Mouse (Mus musculus): ENCODE results near the gene Rnf8.
A peak's percentile ranks its signal among the peaks of the same experiment; 100 is the strongest.

The Rnf8 gene

GRCm38 (mm10) chr17:29627285-29627684 is 12.7 kb downstream of the Rnf8 start:
- no peak for DNase-seq (ENCODE audit: low spot score in 2 of 2)

GRCm38 (mm10) chr17:29628946-29629345 is 14.4 kb downstream of the Rnf8 start:
- DNase-seq (ENCODE audit: low spot score in 2 of 2) = no peak

- no peak for DNase-seq (ENCODE audit: low spot score in 2 of 2)
These were observed 15.0 kb downstream of the Rnf8 start for GRCm38 (mm10) chr17:29629620-29630019.

GRCm38 (mm10) chr17:29632312-29632711 is 17.7 kb downstream of the Rnf8 start:
- no peak for DNase-seq (ENCODE audit: low spot score in 2 of 2)

GRCm38 (mm10) chr17:29635492-29635891 is 20.9 kb downstream of the Rnf8 start:
- DNase-seq (ENCODE audit: low spot score in 2 of 2) = no peak

GRCm38 (mm10) chr17:29636118-29636517 is 21.5 kb downstream of the Rnf8 start:
- no peak for DNase-seq (ENCODE audit: low spot score in 2 of 2)

- DNase-seq (ENCODE audit: low spot score in 2 of 2) = no peak
These were observed 22.8 kb downstream of the Rnf8 start for GRCm38 (mm10) chr17:29637377-29637776.

GRCm38 (mm10) chr17:29637895-29638294 is 23.3 kb downstream of the Rnf8 start:
- no peak for DNase-seq (ENCODE audit: low spot score in 2 of 2)

- DNase-seq (ENCODE audit: low spot score in 2 of 2) = no peak
These were observed 26.4 kb downstream of the Rnf8 start for GRCm38 (mm10) chr17:29640971-29641370.

- no peak for DNase-seq (ENCODE audit: low spot score in 2 of 2)
These were observed 27.6 kb downstream of the Rnf8 start for GRCm38 (mm10) chr17:29642219-29642618.

GRCm38 (mm10) chr17:29658249-29658648 is 43.7 kb downstream of the Rnf8 start:
- no peak for DNase-seq (ENCODE audit: low spot score in 2 of 2)

- peak; percentile 86 to 93 for DNase-seq (ENCODE audit: low spot score in 2 of 2)
These were observed 45.6 kb downstream of the Rnf8 start, which contains the start of gene Cmtr1 for GRCm38 (mm10) chr17:29660076-29660761. Gene Cmtr1, plus strand, starts transcription at chr17:29660595.

- DNase-seq (ENCODE audit: low spot score in 2 of 2) = no peak
These were observed 46.3 kb downstream of the Rnf8 start for GRCm38 (mm10) chr17:29660762-29661391.

- DNase-seq (ENCODE audit: low spot score in 2 of 2) = no peak
These were observed 47.6 kb downstream of the Rnf8 start for GRCm38 (mm10) chr17:29662145-29662544.

- DNase-seq (ENCODE audit: low spot score in 2 of 2) = peak in 1 of 2 experiments; percentile 15
These were observed 53.7 kb downstream of the Rnf8 start for GRCm38 (mm10) chr17:29668051-29668986.

GRCm38 (mm10) chr17:29669030-29669429 is 54.4 kb downstream of the Rnf8 start:
- DNase-seq (ENCODE audit: low spot score in 2 of 2) = no peak

- no peak for DNase-seq (ENCODE audit: low spot score in 2 of 2)
These were observed 55.3 kb downstream of the Rnf8 start for GRCm38 (mm10) chr17:29669936-29670335.

GRCm38 (mm10) chr17:29671021-29671420 is 56.4 kb downstream of the Rnf8 start:
- no peak for DNase-seq (ENCODE audit: low spot score in 2 of 2)

- no peak for DNase-seq (ENCODE audit: low spot score in 2 of 2)
These were observed 58.7 kb downstream of the Rnf8 start for GRCm38 (mm10) chr17:29673325-29673724.

- no peak for DNase-seq (ENCODE audit: low spot score in 2 of 2)
These were observed 63.9 kb downstream of the Rnf8 start for GRCm38 (mm10) chr17:29678526-29678925.

- DNase-seq (ENCODE audit: low spot score in 2 of 2) = no peak
These were observed 64.6 kb downstream of the Rnf8 start for GRCm38 (mm10) chr17:29679038-29679767.

GRCm38 (mm10) chr17:29680174-29680573 is 65.6 kb downstream of the Rnf8 start:
- no peak for DNase-seq (ENCODE audit: low spot score in 2 of 2)
